Mouse (Mus musculus) bone marrow macrophage, adult 2 months (primary cell): ENCODE data around the gene Lsm14b. TPM values are rescaled to one million over a fixed set of nuclear protein-coding genes. Genes with fewer than 3 reads are reported as not detected.

Experiments
- H3K27ac ChIP-seq: 2 replicates; pipeline ENCODE4 v1.5.1; 2012; ENCODE audit warnings: low read depth, low read length; ENCODE audit not compliant: insufficient read depth
- H3K4me1 ChIP-seq: 2 replicates; pipeline ENCODE4 v1.6.1; 2012; ENCODE audit warnings: low read length; ENCODE audit not compliant: control insufficient read depth, insufficient read depth
- H3K4me3 ChIP-seq: 2 replicates; pipeline ENCODE4 v1.5.1; 2012; ENCODE audit warnings: mild to moderate bottlenecking, low read length, moderate library complexity; ENCODE audit not compliant: insufficient read depth
- CTCF ChIP-seq: IDR thresholded peaks from 2 replicates; pipeline ENCODE4 v1.5.1; 2012; ENCODE audit warnings: low read depth, mild to moderate bottlenecking, low read length, moderate library complexity
- POLR2A ChIP-seq: IDR thresholded peaks from 2 replicates; pipeline ENCODE4 v1.6.1; 2012; ENCODE audit warnings: mild to moderate bottlenecking, low read depth, low read length, borderline replicate concordance
- polyA plus RNA-seq: library from polyadenylated mRNA; stranded (reverse); fragments of >200 nt; gene quantifications from 2 replicates; pipeline ENCODE4 v1.2.4, GENCODE M21; 2012; ENCODE audit not compliant: missing spikeins, insufficient read depth, insufficient read length

Lsm14b gene
- polyA plus RNA-seq, 1 experiment, result 26.2 TPM

GRCm38 (mm10) chr2:179984830-179985229 lies 40.0 kb upstream of the Lsm14b start:
- Histone ChIP-seq H3K4me3 (no peak overlapping the region), H3K27ac (no peak overlapping the region), H3K4me1 (peaks cover 12% of the 10 kb centered on the region)
- no peak for TF ChIP-seq POLR2A
- TF ChIP-seq CTCF, result no peak

DNA sequence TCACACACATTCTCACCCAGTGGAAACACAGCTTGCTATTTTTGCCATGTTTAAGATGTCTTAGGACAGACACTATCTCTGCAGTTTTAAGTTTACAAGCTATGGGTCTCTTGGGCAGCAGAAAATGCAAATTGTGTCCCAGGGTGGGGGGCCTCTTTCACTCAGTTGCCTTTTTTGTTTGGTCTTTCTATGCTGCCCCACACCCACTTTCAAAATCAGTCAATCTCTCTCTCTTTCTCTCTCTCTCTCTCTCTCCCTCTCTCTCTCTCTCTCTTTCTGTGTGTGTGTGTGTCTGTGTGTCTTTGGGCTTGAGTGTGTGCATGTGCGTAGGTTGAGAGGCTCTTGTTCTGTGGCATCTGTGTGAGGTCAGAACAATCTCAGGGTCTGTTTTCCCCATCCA lies 39.1 kb upstream of the Lsm14b start:
- no peak for TF ChIP-seq POLR2A
- no peak for TF ChIP-seq CTCF
- H3K4me3 ChIP-seq, result no peak overlapping the region
- no peak overlapping the region for H3K27ac ChIP-seq
- peaks cover 4% of the 10 kb centered on the region for H3K4me1 ChIP-seq

DNA sequence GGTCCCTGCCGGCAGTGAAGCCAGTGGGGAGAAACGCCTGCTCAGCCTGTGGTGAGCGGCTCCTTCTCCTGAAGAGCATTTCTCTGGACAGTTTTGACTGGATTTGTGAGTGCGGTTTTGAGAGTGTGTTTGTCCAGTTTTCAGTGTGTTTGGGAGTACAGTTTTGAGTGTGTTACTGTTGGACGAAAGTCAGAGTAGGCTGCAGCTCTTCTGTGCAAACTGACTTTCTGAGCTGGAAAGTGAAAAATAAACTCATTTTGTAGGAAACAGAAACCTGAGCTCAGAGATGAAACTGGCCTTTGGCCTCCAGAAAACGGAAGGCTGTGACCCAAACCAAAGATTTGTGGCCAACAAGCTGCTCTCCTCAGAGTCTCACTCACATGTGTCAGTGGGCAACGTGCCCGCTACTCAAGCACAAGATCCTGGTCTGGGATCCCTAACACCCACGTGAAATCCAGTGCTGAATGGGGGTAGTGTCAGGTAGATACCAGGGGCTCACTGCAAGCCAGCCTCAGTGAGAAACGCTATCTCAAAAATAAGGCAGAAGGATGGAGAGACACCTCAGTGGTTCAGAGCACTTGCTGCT lies 38.3 kb upstream of the Lsm14b start:
- TF ChIP-seq POLR2A (no peak), CTCF (no peak)
- H3K4me3 ChIP-seq, result no peak overlapping the region
- H3K27ac ChIP-seq, result no peak overlapping the region
- no peaks in the 10 kb centered on the region for H3K4me1 ChIP-seq

DNA sequence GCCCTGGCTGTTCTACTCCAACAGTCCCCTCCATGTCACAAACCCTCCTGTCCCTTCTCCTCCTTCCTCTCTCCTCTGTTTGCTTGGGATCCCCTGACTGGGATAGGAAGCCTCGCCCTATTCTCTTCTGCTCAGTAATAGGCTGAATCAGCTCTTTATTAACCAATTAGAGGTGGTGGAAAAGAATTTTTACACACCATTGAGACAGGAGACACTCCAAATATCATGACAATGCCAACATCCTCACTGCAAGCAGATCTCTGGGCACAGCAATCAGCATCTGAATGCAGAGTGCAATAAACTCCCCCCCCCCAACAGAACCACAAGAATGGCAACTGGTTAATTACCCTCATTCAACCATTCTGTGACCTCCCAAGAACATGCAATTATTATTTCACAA lies 35.7 kb upstream of the Lsm14b start:
- TF ChIP-seq CTCF (no peak), POLR2A (no peak)
- Histone ChIP-seq H3K4me1 (no peaks in the 10 kb centered on the region), H3K27ac (no peak overlapping the region), H3K4me3 (no peak overlapping the region)

GRCm38 (mm10) chr2:179993071-179993470 lies 31.7 kb upstream of the Lsm14b start:
- no peaks in the 10 kb centered on the region for H3K4me1 ChIP-seq
- TF ChIP-seq CTCF, result no peak
- no peak for TF ChIP-seq POLR2A
- H3K27ac ChIP-seq, result no peak overlapping the region

DNA sequence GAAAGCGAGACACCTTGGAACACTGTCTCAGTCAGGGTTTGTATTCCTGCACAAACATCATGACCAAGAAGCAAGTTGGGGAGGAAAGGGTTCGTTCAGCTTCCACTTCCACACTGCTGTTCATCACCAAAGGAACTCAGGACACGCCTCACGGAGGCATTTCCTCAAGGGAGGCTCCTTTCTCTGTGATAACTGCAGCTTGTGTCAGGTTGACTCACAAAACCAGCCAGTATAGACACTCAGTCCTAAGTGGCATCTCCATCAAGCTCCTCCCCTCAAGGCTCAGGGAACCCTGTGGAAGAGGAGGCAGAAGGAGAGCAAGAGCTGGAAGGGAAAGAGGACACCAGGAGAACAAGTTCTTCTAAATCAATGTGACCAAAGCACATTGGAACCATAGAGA lies 26.4 kb upstream of the Lsm14b start:
- TF ChIP-seq POLR2A (no peak), CTCF (no peak)
- H3K4me3 ChIP-seq, result no peak overlapping the region
- no peaks in the 10 kb centered on the region for H3K4me1 ChIP-seq
- no peak overlapping the region for H3K27ac ChIP-seq

More at GRCm38 (mm10) chr2:179993071-179993470, 31.7 kb upstream of the Lsm14b start:
- H3K4me3 ChIP-seq, result no peak overlapping the region

DNA sequence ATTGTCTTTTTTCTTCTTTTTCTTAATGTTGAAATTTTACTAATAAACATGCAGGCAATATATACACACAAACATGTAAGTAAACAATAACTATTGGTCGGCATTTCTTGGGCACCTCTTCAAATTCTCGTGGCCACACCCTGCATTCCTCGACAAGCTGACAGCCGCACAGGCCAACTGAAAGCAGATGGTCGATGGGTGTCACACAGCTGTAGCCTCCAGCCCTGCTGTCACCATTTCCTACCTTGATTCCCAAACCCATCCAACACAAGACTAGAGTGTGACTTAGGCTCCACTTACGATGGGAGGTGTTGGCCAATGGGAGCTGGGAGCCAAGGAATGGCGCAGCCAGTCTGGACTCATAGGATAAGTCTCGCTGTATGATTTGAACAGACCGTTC lies 23.2 kb upstream of the Lsm14b start:
- TF ChIP-seq CTCF (no peak), POLR2A (no peak)
- Histone ChIP-seq H3K4me1 (no peaks in the 10 kb centered on the region), H3K27ac (no peak overlapping the region), H3K4me3 (no peak overlapping the region)

DNA sequence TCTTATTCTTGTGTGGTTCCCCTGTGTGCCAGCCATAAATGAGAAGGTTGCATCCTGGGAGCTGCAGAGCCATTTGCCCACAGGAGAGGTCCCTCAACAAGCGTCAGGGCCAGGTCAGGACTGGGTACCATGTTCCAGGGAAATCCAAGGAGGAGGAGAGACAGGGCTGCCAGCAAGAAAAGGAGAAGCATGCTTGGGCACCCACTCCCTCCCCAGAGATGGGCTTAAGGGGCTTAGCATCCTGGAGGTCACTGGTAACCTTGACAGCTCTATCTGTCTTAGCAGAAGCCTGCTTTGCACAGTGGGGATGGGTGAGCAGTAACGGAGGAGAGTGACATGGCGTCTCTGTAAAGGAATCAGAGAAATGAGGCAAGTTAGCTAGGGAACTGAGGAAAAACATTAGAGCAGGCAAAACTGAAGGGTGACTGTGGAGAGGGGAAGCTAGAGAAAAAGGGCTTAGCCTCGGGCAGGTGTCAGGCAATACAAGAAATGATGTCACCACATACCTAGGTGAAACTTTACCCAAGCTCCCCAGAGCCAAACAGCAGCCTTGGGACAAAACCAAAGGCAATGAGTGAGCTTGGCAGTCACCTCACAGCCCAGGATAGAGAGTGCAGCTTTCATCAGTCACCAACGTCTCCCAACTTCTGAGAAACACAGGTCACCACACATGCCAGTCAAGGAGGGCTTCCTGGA lies 19.0 kb upstream of the Lsm14b start:
- no peaks in the 10 kb centered on the region for H3K4me1 ChIP-seq
- no peak overlapping the region for H3K27ac ChIP-seq
- TF ChIP-seq CTCF (no peak), POLR2A (no peak)
- no peak overlapping the region for H3K4me3 ChIP-seq

- TF ChIP-seq POLR2A (no peak), CTCF (no peak)
- Histone ChIP-seq H3K4me1 (no peaks in the 10 kb centered on the region), H3K4me3 (no peak overlapping the region)
Measured at GRCm38 (mm10) chr2:180006352-180007017, 18.3 kb upstream of the Lsm14b start.

DNA sequence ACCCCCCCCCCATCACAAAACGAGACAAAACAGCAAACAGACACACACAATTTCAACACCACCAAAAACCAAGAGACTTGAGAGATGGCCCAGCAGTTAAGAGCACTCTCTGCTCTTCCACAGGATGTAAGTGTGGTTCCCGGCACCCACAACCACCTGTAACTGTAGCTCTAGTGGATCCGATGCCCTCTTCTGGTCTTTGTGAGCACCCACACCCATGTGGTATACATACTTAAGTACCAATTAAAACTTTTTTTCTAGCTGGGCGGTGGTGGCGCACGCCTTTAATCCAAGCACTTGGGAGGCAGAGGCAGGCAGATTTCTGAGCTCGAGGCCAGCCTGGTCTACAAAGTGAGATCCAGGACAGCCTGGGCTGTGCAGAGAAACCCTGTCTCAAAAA lies 14.1 kb upstream of the Lsm14b start:
- H3K4me3 ChIP-seq, result no peak overlapping the region
- TF ChIP-seq CTCF, result no peak
- no peak for TF ChIP-seq POLR2A
- no peaks in the 10 kb centered on the region for H3K4me1 ChIP-seq
- H3K27ac ChIP-seq, result no peak overlapping the region

More at GRCm38 (mm10) chr2:180006352-180007017, 18.3 kb upstream of the Lsm14b start:
- H3K27ac ChIP-seq, result no peak overlapping the region
